Mouse (Mus musculus): Measurements from ENCODE around the gene Ly6g6d. TPM values are rescaled to one million over a fixed set of nuclear protein-coding genes. Genes with fewer than 3 reads are reported as not detected.

The Ly6g6d gene
- total and polyA plus RNA-seq, 3 experiments = 0.61 to 1.3 TPM; not detected in 1

GRCm38 (mm10) chr17:35092403-35093198 lies 14.7 kb upstream of the Ly6g6d start:
- no peak overlapping the region for H3K4me3 ChIP-seq
- 82% methylated on average over 14 of the region's 14 CpGs for WGBS
- H3K79me2 ChIP-seq (replicated peaks; ENCODE audit: control insufficient read depth, insufficient read depth, low read length) = no peaks in the 10 kb centered on the region
- H3K9ac ChIP-seq (ENCODE audit: low read depth, low read length) = no peak overlapping the region
- H3K27ac ChIP-seq = no peak overlapping the region
- peaks cover 1% of the 10 kb centered on the region; the same call in 1 of the 2 replicates for H3K4me1 ChIP-seq (ENCODE audit: control insufficient read depth, insufficient read depth, low read length)
- DNase-seq = no peak
- no peaks in the 10 kb centered on the region for H3K36me3 ChIP-seq (ENCODE audit: control insufficient read depth, insufficient read depth, low read length)
- intact Hi-C loops (cut with DNase I) = no loop called here
- TF ChIP-seq POLR2A (IDR thresholded peaks at IDR 0.05; ENCODE audit: insufficient read depth, low read depth, low read length) (no peak), EP300 (IDR thresholded peaks at IDR 0.05; ENCODE audit: insufficient read depth, low read depth, low read length) (no peak), CTCF (IDR thresholded peaks at IDR 0.05) (no peak)
- H3K27me3 ChIP-seq (ENCODE audit: control insufficient read depth, insufficient read depth, low read length) = no peaks in the 10 kb centered on the region

GRCm38 (mm10) chr17:35090166-35090932 lies 12.5 kb upstream of the Ly6g6d start:
- peak overlapping the region; percentile 11 for H3K9ac ChIP-seq (ENCODE audit: low read depth, low read length)
- H3K36me3 ChIP-seq (ENCODE audit: control insufficient read depth, insufficient read depth, low read length) = no peaks in the 10 kb centered on the region
- H3K27ac ChIP-seq = peak overlapping the region; percentile 99
- peak; percentile 42 to 43 for DNase-seq
- peak overlapping the region; percentile 95 for H3K4me3 ChIP-seq
- TF ChIP-seq CTCF (IDR thresholded peaks at IDR 0.05) = no peak
- no peak for TF ChIP-seq POLR2A (IDR thresholded peaks at IDR 0.05; ENCODE audit: insufficient read depth, low read depth, low read length)
- TF ChIP-seq EP300 (IDR thresholded peaks at IDR 0.05; ENCODE audit: insufficient read depth, low read depth, low read length) = no peak
- WGBS = 32% methylated on average over 8 of the region's 8 CpGs
- H3K27me3 ChIP-seq (ENCODE audit: control insufficient read depth, insufficient read depth, low read length) = no peaks in the 10 kb centered on the region
- peaks cover 1% of the 10 kb centered on the region; the same call in 1 of the 2 replicates for H3K4me1 ChIP-seq (ENCODE audit: control insufficient read depth, insufficient read depth, low read length)
- intact Hi-C loops (cut with DNase I) = loop anchor here (2.0 kb wide), 1 partner anchor 30 kb away; the partner anchor contains the start of gene Gpank1
- no peaks in the 10 kb centered on the region for H3K79me2 ChIP-seq (replicated peaks; ENCODE audit: control insufficient read depth, insufficient read depth, low read length)

- Histone ChIP-seq H3K4me1 (ENCODE audit: control insufficient read depth, insufficient read depth, low read length) (peaks cover 1% of the 10 kb centered on the region; the same call in 1 of the 2 replicates), H3K27me3 (ENCODE audit: control insufficient read depth, insufficient read depth, low read length) (no peaks in the 10 kb centered on the region), H3K79me2 (replicated peaks; ENCODE audit: control insufficient read depth, insufficient read depth, low read length) (no peaks in the 10 kb centered on the region), H3K36me3 (ENCODE audit: control insufficient read depth, insufficient read depth, low read length) (no peaks in the 10 kb centered on the region), H3K27ac (peak within 1 kb of the TSS; percentile 99), H3K4me3 (peak within 1 kb of the TSS; percentile 95), H3K9ac (ENCODE audit: low read depth, low read length) (peak within 1 kb of the TSS; percentile 99)
- DNase-seq = peak; percentile 95 to 97
- no peak for TF ChIP-seq EP300 (IDR thresholded peaks at IDR 0.05; ENCODE audit: insufficient read depth, low read depth, low read length)
- TF ChIP-seq POLR2A (IDR thresholded peaks at IDR 0.05; ENCODE audit: insufficient read depth, low read depth, low read length) = peak; percentile 92
- peak; percentile 58 for TF ChIP-seq CTCF (IDR thresholded peaks at IDR 0.05)
- 3% methylated on average over 67 of the region's 67 CpGs for WGBS
- intact Hi-C loops (cut with DNase I) = loop anchor here (2.0 kb wide), 2 partner anchors 30 to 68 kb away; partner anchors contain the start of gene Ddah2
These were observed 11.2 kb upstream of the Ly6g6d start, which contains the start of gene Abhd16a for GRCm38 (mm10) chr17:35088825-35089644. TSS of gene Abhd16a (plus strand) at chr17:35089263.

GRCm38 (mm10) chr17:35088151-35088550 lies 10.3 kb upstream of the Ly6g6d start:
- intact Hi-C loops (cut with DNase I) = loop anchor here (2.0 kb wide), 2 partner anchors 29 to 67 kb away; partner anchors contain the start of gene Ddah2
- DNase-seq = no peak
- H3K79me2 ChIP-seq (replicated peaks; ENCODE audit: control insufficient read depth, insufficient read depth, low read length) = no peaks in the 10 kb centered on the region
- H3K4me1 ChIP-seq (ENCODE audit: control insufficient read depth, insufficient read depth, low read length) = peaks cover 1% of the 10 kb centered on the region; the same call in 1 of the 2 replicates
- no peak overlapping the region for H3K9ac ChIP-seq (ENCODE audit: low read depth, low read length)
- no peak overlapping the region for H3K4me3 ChIP-seq
- H3K27me3 ChIP-seq (ENCODE audit: control insufficient read depth, insufficient read depth, low read length) = no peaks in the 10 kb centered on the region
- TF ChIP-seq POLR2A (IDR thresholded peaks at IDR 0.05; ENCODE audit: insufficient read depth, low read depth, low read length) (no peak), CTCF (IDR thresholded peaks at IDR 0.05) (peak; percentile 50), EP300 (IDR thresholded peaks at IDR 0.05; ENCODE audit: insufficient read depth, low read depth, low read length) (no peak)
- 34% methylated on average over 2 of the region's 2 CpGs for WGBS
- H3K36me3 ChIP-seq (ENCODE audit: control insufficient read depth, insufficient read depth, low read length) = no peaks in the 10 kb centered on the region
- H3K27ac ChIP-seq = no peak overlapping the region

GRCm38 (mm10) chr17:35085208-35085865 lies 7.5 kb upstream of the Ly6g6d start, which contains the start of gene Ly6g6f:
TSS of gene Ly6g6f (minus strand) at chr17:35085610.
- TF ChIP-seq CTCF (IDR thresholded peaks at IDR 0.05) (no peak), EP300 (IDR thresholded peaks at IDR 0.05; ENCODE audit: insufficient read depth, low read depth, low read length) (no peak), POLR2A (IDR thresholded peaks at IDR 0.05; ENCODE audit: insufficient read depth, low read depth, low read length) (no peak)
- WGBS = 36% methylated on average over 7 of the region's 7 CpGs
- no peak within 1 kb of the TSS for H3K4me3 ChIP-seq
- no peaks in the 10 kb centered on the region for H3K27me3 ChIP-seq (ENCODE audit: control insufficient read depth, insufficient read depth, low read length)
- H3K79me2 ChIP-seq (replicated peaks; ENCODE audit: control insufficient read depth, insufficient read depth, low read length) = no peaks in the 10 kb centered on the region
- DNase-seq = no peak
- H3K4me1 ChIP-seq (ENCODE audit: control insufficient read depth, insufficient read depth, low read length) = peaks cover 1% of the 10 kb centered on the region; the same call in 1 of the 2 replicates
- intact Hi-C loops (cut with DNase I) = no loop called here
- no peak within 1 kb of the TSS for H3K9ac ChIP-seq (ENCODE audit: low read depth, low read length)
- no peak within 1 kb of the TSS for H3K27ac ChIP-seq
- no peaks in the 10 kb centered on the region for H3K36me3 ChIP-seq (ENCODE audit: control insufficient read depth, insufficient read depth, low read length)

Data from heart, adult 2 months (tissue).